Mouse (Mus musculus) monocyte, adult 5-6 weeks (primary cell): Measurements from ENCODE around the gene Npat. TPM values are rescaled to one million over a fixed set of nuclear protein-coding genes. Genes with fewer than 3 reads are reported as not detected.

Experiments
- ATAC-seq: fragments of 153-309, 156-312 bp; replicated peaks from 2 replicates; pipeline ENCODE4 v1.8.0; 2017; ENCODE audit warnings: mild to moderate bottlenecking; ENCODE audit not compliant: low TSS enrichment, insufficient number of reproducible peaks, severe bottlenecking, poor library complexity, low FRiP score
- total RNA-seq: library from RNA; stranded (forward); fragments of 200-1000, 200-491, 200-594 nt; gene quantifications from 3 replicates; pipeline ENCODE4 v1.2.3, GENCODE M21; 2017

Gene Npat
- total RNA-seq, result 14.0 to 16.8 TPM (median 15.1 TPM) in 3 replicates

DNA sequence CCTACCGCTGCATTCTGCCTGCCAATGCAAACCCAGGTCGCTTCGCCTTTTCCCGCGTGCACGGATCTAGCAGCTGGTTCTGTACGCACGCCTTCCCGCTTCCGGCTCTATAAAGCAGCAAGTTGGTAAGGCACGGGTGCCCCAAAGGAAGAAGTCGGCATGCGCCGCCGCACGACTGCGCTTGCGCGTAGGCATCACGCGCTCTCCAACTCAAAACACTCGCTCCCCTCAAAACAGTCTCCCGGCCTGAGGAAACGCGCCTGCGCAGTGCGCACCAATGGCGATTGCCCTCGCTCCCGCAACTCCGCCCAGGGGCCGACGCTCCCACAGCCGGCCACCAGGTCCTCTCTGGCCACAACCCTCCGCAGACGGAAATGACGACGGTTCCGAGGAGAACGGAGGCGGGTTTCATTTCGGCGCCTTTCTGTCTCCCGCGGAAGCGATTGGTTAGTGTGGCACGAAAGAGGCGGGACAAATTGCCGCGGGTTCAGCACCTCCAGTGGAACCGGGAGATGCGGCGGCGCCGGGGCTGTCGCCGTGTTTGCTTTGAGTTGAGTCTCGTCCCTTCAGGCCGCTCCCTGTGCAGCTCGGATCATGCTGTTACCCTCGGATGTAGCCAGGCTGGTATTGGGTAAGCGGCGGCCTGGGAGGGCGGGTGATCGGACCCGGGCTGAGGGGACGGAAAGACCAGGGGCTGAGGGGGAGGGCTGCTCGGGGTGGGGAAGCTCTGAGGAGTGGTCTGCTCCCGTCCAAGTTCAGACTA is at the start of gene Npat, which contains the start of gene Atm:
Gene Npat (plus strand): TSS at position 490 of the 763 bp plus-strand sequence.
Gene Atm (minus strand): TSS at position 183 of the 763 bp plus-strand sequence.
- peak; percentile 97 for ATAC-seq

DNA sequence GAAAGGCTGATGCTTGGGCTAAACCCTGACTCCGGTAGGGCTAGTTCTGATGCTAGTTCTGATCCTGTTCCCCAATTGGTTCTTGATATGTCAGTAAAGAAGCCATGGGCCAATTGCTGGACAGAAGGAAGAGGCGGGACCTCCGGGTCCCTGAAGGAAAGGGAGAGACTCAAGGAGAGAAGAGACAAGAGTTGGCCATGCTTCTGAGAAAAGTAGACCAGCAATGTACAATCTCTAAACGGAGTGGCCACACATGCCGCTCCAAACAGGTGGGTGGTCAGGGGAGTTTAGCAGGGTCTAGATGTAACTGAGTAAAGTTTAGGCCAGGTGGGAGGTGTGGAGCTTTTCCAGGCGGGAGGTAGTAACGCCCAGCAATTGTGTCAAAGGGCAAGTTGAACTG is 28.8 kb upstream of the Npat start:
- no peak for ATAC-seq

DNA sequence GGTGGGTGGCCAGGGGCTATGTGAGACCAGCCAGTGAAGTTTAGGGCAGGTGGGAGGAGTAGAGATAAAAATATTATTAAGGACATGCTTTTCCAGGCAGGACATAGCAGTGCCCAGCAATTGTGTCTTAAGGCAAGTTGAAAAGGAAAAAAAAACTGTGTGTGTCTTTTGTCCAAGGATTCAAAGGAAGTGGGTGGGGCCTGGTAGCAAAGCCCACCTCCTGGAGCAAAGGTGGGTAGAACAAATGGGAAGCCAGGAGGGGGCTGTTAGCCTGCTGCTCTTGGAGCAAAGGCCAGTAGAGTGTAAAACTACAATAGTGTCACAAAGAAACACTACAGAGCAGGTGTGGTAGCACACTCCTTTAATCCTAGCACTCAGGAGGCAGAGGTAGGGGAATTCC is 22.8 kb upstream of the Npat start:
- no peak for ATAC-seq

- no peak for ATAC-seq
Observed at GRCm38 (mm10) chr9:53517373-53518009, 19.4 kb upstream of the Npat start.

- ATAC-seq, result no peak
Observed at GRCm38 (mm10) chr9:53535416-53536320, 1.2 kb upstream of the Npat start.

- ATAC-seq, result no peak
Observed at GRCm38 (mm10) chr9:53537336-53537965, 604 bp downstream of the Npat start.

DNA sequence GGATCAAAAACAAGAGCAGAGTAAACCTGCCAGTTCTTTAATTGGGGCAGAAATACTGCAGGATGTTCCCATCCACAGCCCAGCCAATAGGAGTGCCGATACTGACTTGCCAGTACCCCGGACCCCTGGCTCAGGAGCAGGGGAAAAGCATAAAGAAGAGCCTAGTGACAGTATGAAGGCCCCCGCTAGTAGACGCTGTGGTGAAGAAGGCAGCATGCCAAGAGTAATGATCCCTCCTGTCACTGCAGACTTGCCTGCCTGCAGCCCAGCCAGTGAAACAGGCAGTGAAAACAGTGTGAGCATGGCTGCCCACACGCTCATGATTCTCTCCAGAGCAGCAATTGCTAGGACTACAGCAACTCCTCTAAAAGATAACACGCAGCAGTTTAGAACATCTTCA is 33.8 kb downstream of the Npat start:
- ATAC-seq, result no peak

- no peak for ATAC-seq
Observed at GRCm38 (mm10) chr9:53572516-53573307, 35.9 kb downstream of the Npat start.

- no peak for ATAC-seq
Observed at GRCm38 (mm10) chr9:53575721-53576120, 38.9 kb downstream of the Npat start.

DNA sequence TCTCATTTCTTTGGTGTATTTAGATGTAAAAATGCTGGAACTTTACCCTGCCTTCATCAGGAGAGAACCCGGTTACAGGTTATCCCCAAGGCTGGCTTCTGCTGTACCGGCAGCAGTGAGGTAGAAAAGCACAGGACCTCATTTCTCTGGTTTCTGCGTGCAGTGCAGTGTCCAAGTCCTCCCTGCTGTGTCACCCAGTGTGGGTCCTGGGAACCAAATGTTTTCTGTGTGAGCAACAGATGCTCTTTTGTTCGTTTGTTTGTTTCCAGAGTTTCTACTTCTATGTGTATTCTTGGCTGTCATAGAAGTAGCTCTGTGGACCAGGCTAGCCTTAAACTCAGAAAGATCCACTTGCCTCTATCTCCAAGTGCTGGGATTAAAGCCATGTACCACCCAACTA is 45.0 kb downstream of the Npat start:
- no peak for ATAC-seq

GRCm38 (mm10) chr9:53594764-53595163 is 57.9 kb downstream of the Npat start:
- peak; percentile 85; the same call in 1 of the 2 replicates for ATAC-seq

DNA sequence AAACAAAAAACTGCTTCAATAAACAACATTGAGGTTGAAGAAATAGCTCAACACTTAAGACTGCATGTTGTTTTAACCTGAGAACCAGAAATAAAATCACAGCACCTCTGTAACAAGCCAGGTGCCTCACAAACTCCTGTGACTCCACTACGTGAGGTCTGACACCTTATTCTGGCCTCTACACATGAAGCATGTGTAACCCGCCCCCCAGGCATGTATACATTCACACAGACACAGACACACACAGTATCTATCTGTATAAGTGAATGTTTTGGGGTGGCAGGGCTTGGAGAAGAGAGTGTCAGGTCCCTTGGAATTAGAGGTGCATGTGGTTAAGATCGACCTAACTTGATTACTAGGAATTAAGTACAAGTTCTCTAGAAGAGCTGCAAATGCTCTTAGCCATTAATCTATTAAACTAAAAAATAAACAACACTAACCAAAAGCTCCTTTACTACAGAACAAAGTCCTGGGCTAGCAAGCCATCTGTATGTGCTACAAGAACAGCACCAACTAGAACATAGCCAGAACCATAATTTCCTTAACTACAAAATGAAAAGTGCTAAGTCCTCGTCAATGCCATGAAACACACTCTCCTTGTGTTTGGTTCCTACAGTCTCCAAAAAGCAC is 60.2 kb downstream of the Npat start:
- no peak for ATAC-seq

DNA sequence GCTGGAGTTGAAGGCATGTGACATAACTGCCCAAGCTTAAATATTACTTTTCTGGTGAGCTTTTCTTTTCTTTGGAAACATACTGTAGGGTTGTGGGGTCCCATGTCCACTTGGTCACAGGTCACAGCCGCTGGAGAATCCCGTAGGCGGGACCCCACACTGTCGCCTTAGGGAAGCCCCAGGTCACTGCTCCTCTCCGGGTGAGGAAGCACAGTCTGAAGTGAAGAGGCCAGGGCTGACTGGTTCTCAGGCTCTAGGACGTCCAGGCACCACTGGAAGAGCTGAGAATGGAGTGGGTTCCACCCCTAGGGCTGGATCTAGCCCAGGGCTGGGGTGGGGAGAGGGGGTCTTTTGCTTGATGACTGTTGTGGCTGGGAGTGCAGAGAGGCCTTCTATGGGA is 61.8 kb downstream of the Npat start:
- ATAC-seq, result no peak

GRCm38 (mm10) chr9:53601541-53601940 is 64.7 kb downstream of the Npat start:
- ATAC-seq, result no peak

DNA sequence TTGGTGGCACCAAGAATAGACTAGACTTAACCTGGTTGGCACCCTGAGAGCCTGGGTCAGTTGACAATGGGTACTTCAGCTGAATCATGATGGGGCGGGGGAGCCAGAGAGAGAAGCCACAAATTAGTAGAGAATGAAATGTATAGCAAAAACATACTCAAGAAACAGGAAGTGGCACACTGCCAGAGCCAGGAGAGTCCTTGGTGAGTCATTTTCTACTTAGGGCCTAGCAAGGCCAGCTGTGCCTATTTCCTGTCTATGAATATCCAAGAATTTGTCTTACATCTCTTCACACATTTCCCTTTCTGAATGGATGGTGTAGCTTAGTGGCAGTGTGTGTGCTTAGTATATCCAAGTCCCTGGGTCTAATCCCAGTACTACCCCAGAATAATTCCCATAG is 66.5 kb downstream of the Npat start:
- peak; percentile 59; the same call in 1 of the 2 replicates for ATAC-seq

GRCm38 (mm10) chr9:53603849-53604248 is 67.0 kb downstream of the Npat start:
- ATAC-seq, result no peak

DNA sequence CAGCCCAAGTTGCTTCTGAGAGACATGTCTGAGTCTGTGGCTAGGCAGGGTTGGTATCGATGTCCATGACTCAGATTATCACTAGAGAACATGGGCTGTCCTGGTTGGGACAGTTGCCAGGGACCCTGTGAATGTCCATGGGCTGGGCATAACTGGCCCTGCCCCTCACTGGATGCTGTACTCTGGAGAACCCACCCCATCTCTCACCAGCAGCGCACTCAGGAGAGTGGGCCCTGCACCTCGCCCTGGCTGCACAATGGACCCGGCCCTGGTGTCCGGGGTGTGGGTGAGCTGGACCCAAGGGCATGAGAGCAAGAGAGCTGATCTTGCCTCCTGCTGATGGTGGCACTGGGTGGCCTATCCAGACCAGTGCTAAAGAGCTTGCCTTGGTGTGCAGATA is 68.1 kb downstream of the Npat start:
- ATAC-seq, result no peak

GRCm38 (mm10) chr9:53607192-53607591 is 70.3 kb downstream of the Npat start:
- no peak for ATAC-seq
